Mouse (Mus musculus) kidney, embryonic 14.5 days (tissue): ENCODE measurements around the gene Lrrc3b. TPM values are rescaled to one million over a fixed set of nuclear protein-coding genes. Genes with fewer than 3 reads are reported as not detected.

Experiments used
- ATAC-seq: fragments of 200-750 bp; cut with Nextera tagmentation; 2 replicates; pipeline ENCODE4 v1.8.0; 2017; ENCODE audit warnings: moderate number of reproducible peaks, mild to moderate bottlenecking, moderate TSS enrichment, moderate library complexity; ENCODE audit not compliant: low FRiP score, low TSS enrichment
- H3K27ac ChIP-seq: fragments of 300-500 bp; sonication (generic); 2 replicates; pipeline ENCODE4 v1.5.1; 2014; ENCODE audit warnings: low read depth, mild to moderate bottlenecking, low read length, moderate library complexity, mixed read lengths
- H3K27me3 ChIP-seq: fragments of 300-500 bp; sonication (generic); 2 replicates; pipeline ENCODE4 v1.6.1; 2014; ENCODE audit warnings: mild to moderate bottlenecking, low read length; ENCODE audit not compliant: control insufficient read depth, insufficient read depth
- H3K36me3 ChIP-seq: fragments of 300-500 bp; sonication (generic); 2 replicates; pipeline ENCODE4 v1.6.1; 2014; ENCODE audit warnings: low read length, mixed read lengths; ENCODE audit not compliant: control insufficient read depth, insufficient read depth
- H3K4me1 ChIP-seq: fragments of 300-500 bp; sonication (generic); 2 replicates; pipeline ENCODE4 v1.6.1; 2014; ENCODE audit warnings: low read length, mixed read lengths; ENCODE audit not compliant: control insufficient read depth, insufficient read depth
- H3K4me2 ChIP-seq: fragments of 300-500 bp; sonication (generic); replicated peaks from 2 replicates; pipeline ENCODE4 v1.6.1; 2014; ENCODE audit warnings: low read depth, mild to moderate bottlenecking, low read length
- H3K4me3 ChIP-seq: fragments of 300-500 bp; sonication (generic); 2 replicates; pipeline ENCODE4 v1.5.1; 2014; ENCODE audit warnings: mild to moderate bottlenecking, low read length
- H3K9ac ChIP-seq: fragments of 300-500 bp; sonication (generic); 2 replicates; pipeline ENCODE4 v1.6.1; 2014; ENCODE audit warnings: low read depth, mild to moderate bottlenecking, low read length, moderate library complexity
- H3K9me3 ChIP-seq: fragments of 300-500 bp; sonication (generic); 2 replicates; pipeline ENCODE4 v1.6.1; 2016; ENCODE audit warnings: low read length; ENCODE audit not compliant: control insufficient read depth
- WGBS: fragments of 180-500 bp; shearing (Covaris S2); extraction: QIAGEN DNeasy Blood & Tissue Kit; methylation state at CpG from one replicate; pipeline ENCODE4 v1.1.7; 2014; 5-methylcytosine and 5-hydroxymethylcytosine counted together
- polyA plus RNA-seq: library from polyadenylated mRNA; unstranded; fragments of >200 nt; fragmentation: Nextera tagmentation; extraction: Ambion mirVana; gene quantifications from 2 replicates; pipeline ENCODE4 v1.2.1, GENCODE M21; 2014

The Lrrc3b gene
- polyA plus RNA-seq, 1 experiment from 2014 or later = 5.2 TPM

DNA sequence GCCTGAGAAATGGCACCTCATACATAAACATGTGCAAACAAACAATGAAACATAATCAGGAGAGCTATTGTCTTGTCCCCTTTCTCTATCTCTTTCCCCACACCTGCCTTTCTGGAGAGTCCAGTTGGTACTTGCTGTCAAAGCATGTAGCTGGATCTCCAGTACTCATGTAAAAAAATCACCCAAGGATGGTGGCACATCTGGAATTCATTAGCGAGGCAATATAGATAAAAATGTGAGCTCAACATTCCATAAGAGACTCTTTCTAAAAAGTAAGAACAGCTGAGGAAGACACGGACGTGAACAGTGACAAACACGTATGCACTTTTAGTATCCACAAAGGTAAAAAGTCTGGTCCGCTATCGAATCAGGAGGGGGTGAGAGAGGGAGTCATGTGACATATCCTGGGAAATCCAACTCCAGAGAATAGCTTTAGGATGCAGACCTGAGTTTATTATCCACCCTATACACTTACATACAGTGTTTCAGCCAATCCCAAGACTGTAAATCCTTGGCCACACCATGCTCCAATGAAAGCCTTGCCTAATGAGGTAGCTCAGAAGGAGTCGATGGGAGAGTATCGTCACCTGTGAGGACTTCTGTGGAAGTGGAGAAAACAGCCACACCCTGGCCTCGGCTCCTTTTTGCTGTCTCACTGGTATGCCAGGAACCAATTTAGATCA lies 116.2 kb downstream of the Lrrc3b start:
- Histone ChIP-seq H3K27ac (no peak overlapping the region), H3K9ac (no peak overlapping the region), H3K27me3 (no peaks in the 10 kb centered on the region), H3K4me3 (no peak overlapping the region), H3K36me3 (no peaks in the 10 kb centered on the region), H3K9me3 (no peaks in the 10 kb centered on the region), H3K4me2 (no peak overlapping the region), H3K4me1 (no peaks in the 10 kb centered on the region)
- no peak for ATAC-seq
- 88% methylated on average over 9 of the region's 9 CpGs for WGBS

- Histone ChIP-seq H3K9me3 (no peaks in the 10 kb centered on the region), H3K9ac (no peak overlapping the region), H3K4me2 (no peak overlapping the region), H3K4me3 (no peak overlapping the region), H3K36me3 (no peaks in the 10 kb centered on the region), H3K4me1 (no peaks in the 10 kb centered on the region), H3K27ac (no peak overlapping the region), H3K27me3 (no peaks in the 10 kb centered on the region)
- no peak for ATAC-seq
Observed at GRCm38 (mm10) chr14:15319399-15319915, 119.3 kb downstream of the Lrrc3b start.

DNA sequence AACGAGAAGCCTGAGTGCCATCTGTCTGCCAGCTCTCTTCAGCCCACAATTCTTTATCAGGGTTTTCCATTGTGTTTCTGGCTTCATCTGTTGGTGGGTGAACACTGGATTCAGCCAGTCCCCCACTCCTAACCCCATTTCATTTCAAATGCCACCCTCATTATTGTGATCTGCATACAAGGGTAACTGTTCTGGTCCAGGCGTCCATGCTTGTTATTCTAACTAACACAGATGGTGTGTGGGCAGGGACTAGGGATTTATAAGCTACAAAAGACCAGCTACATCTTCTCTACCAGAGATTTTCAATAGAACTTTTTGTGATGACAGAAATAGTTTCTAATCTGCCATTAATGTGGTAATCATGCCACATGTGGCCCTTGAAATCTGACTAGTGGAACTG lies 130.2 kb downstream of the Lrrc3b start:
- no peak overlapping the region for H3K9ac ChIP-seq
- no peaks in the 10 kb centered on the region for H3K36me3 ChIP-seq
- no peaks in the 10 kb centered on the region for H3K4me1 ChIP-seq
- H3K4me2 ChIP-seq = no peak overlapping the region
- H3K27me3 ChIP-seq = no peaks in the 10 kb centered on the region
- H3K27ac ChIP-seq = no peak overlapping the region
- 68% methylated on average over 2 of the region's 2 CpGs for WGBS
- no peaks in the 10 kb centered on the region for H3K9me3 ChIP-seq
- no peak for ATAC-seq
- H3K4me3 ChIP-seq = no peak overlapping the region
